Mouse (Mus musculus): ENCODE results near the gene Mxra7.
"Not testable (repeated sequence)": the region's sequence is repeated elsewhere in the genome, so short reads cannot be mapped to it uniquely, and the experiment has no call there.

The Mxra7 gene

GRCm38 (mm10) chr11:116827534-116828165 is at the start of gene Mxra7:
Gene Mxra7 (minus strand): TSS chr11:116828046.
- DNase-seq = peak; percentile 91 to 93

- DNase-seq = no peak
Observed at GRCm38 (mm10) chr11:116873987-116874386, 46.1 kb upstream of the Mxra7 start.

GRCm38 (mm10) chr11:116871538-116871937 is 43.7 kb upstream of the Mxra7 start:
- DNase-seq = no peak

- DNase-seq = no peak
Observed at GRCm38 (mm10) chr11:116869641-116870040, 41.8 kb upstream of the Mxra7 start.

GRCm38 (mm10) chr11:116869223-116869622 is 41.4 kb upstream of the Mxra7 start:
- no peak for DNase-seq

GRCm38 (mm10) chr11:116868129-116868528 is 40.3 kb upstream of the Mxra7 start:
- peak in 1 of 2 experiments; percentile 22 for DNase-seq

- no peak for DNase-seq
Observed at GRCm38 (mm10) chr11:116865945-116866585, 38.2 kb upstream of the Mxra7 start.

GRCm38 (mm10) chr11:116864444-116864843 is 36.6 kb upstream of the Mxra7 start:
- DNase-seq = no peak

- no peak for DNase-seq
Observed at GRCm38 (mm10) chr11:116857183-116857850, 29.5 kb upstream of the Mxra7 start.

GRCm38 (mm10) chr11:116854279-116854678 is 26.4 kb upstream of the Mxra7 start:
- DNase-seq = no peak

- DNase-seq = peak; percentile 98 to 99
Observed at GRCm38 (mm10) chr11:116853512-116853928, 25.7 kb upstream of the Mxra7 start.

GRCm38 (mm10) chr11:116852891-116853511 is 25.2 kb upstream of the Mxra7 start, which contains the start of gene Srsf2:
Gene Srsf2 (minus strand): TSS chr11:116853094.
- DNase-seq = peak; percentile 96 to 98

- DNase-seq = peak; percentile 84 to 92
Observed at GRCm38 (mm10) chr11:116852291-116852890, 24.5 kb upstream of the Mxra7 start, which contains the start of gene Mfsd11. Gene Mfsd11 (plus strand): TSS chr11:116852440.

GRCm38 (mm10) chr11:116851576-116852290 is 23.9 kb upstream of the Mxra7 start:
- DNase-seq = no peak

- DNase-seq = no peak
Observed at GRCm38 (mm10) chr11:116850833-116851477, 23.1 kb upstream of the Mxra7 start.

GRCm38 (mm10) chr11:116850085-116850484 is 22.2 kb upstream of the Mxra7 start:
- DNase-seq = no peak

GRCm38 (mm10) chr11:116849587-116849986 is 21.7 kb upstream of the Mxra7 start:
- no peak for DNase-seq

- DNase-seq = not testable (repeated sequence)
Observed at GRCm38 (mm10) chr11:116848877-116849178, 21.0 kb upstream of the Mxra7 start.

- DNase-seq = no peak
Observed at GRCm38 (mm10) chr11:116848086-116848876, 20.4 kb upstream of the Mxra7 start.

GRCm38 (mm10) chr11:116847187-116848085 is 19.6 kb upstream of the Mxra7 start:
- DNase-seq = no peak
